Mouse (Mus musculus): ENCODE data around the gene Mapk1ip1. TPM values are rescaled to one million over a fixed set of nuclear protein-coding genes. Genes with fewer than 3 reads are reported as not detected.
A peak's percentile ranks its signal among the peaks of the same experiment; 100 is the strongest.

The Mapk1ip1 gene
- polyA plus RNA-seq, 1 experiment from 2014 or later: 47.8 TPM

DNA sequence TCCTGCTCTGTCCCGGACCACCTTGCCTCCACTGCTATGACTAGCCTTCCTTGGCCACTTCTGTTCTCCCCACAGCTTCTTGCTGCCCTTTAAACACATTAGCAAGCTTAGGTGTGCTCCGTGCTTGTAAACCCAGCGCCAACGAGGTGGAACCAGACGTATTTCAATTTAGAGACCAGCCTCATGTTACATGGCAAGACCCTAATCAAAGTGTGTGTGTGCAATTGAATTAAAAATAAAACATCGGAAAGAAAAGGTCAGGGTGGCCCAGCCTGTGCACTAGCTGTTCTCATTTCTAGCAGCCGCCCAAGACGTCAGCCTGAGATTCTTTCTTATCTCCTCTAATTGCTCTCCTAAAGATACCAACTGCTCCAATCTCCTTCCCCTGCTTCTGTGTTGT, 962 bp downstream of the Mapk1ip1 start:
- Histone ChIP-seq H3K4me1 (ENCODE audit: control insufficient read depth, insufficient read depth, low read length) (peaks cover 39% of the 10 kb centered on the region), H3K4me2 (ENCODE audit: low read depth, low read length) (peak overlapping the region; percentile 63), H3K27ac (ENCODE audit: low read depth, low read length) (no peak overlapping the region), H3K36me3 (ENCODE audit: control insufficient read depth, insufficient read depth, low read length) (no peaks in the 10 kb centered on the region), H3K4me3 (ENCODE audit: low read depth, low read length) (peak overlapping the region; percentile 95), H3K9ac (replicated peaks; ENCODE audit: low read depth, low read length) (peak overlapping the region; percentile 98; the same call in 1 of the 2 replicates), H3K27me3 (ENCODE audit: control insufficient read depth, insufficient read depth, low read length) (no peaks in the 10 kb centered on the region), H3K9me3 (ENCODE audit: control insufficient read depth, low read length) (no peaks in the 10 kb centered on the region)
- WGBS: 41% methylated on average over 8 of the region's 8 CpGs
- no peak for ATAC-seq (ENCODE audit: low read depth)

DNA sequence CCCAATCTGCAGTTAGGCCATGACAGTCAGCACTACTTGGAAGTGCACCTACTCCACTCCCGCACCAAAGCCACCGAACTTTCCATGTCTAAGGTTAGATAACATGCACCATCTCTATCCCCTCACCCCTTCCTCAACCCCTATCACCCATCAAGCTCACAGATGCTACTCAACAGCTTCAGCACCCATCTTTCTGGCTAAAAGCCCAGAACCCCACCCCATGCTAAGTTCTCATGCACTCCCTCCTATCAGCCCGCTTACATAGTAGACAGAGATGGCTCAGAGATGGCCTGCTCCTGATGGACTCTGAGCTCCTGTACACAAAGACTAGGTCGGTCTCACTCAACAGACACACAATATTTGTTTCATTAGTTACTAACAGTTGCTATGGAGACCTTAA, 2.7 kb downstream of the Mapk1ip1 start:
- Histone ChIP-seq H3K9me3 (ENCODE audit: control insufficient read depth, low read length) (no peaks in the 10 kb centered on the region), H3K27me3 (ENCODE audit: control insufficient read depth, insufficient read depth, low read length) (no peaks in the 10 kb centered on the region), H3K36me3 (ENCODE audit: control insufficient read depth, insufficient read depth, low read length) (no peaks in the 10 kb centered on the region), H3K4me1 (ENCODE audit: control insufficient read depth, insufficient read depth, low read length) (peaks cover 38% of the 10 kb centered on the region), H3K27ac (ENCODE audit: low read depth, low read length) (no peak overlapping the region), H3K9ac (replicated peaks; ENCODE audit: low read depth, low read length) (no peak overlapping the region), H3K4me3 (ENCODE audit: low read depth, low read length) (no peak overlapping the region), H3K4me2 (ENCODE audit: low read depth, low read length) (peak overlapping the region; percentile 17)
- ATAC-seq (ENCODE audit: low read depth): no peak
- 88% methylated on average over 4 of the region's 4 CpGs for WGBS

DNA sequence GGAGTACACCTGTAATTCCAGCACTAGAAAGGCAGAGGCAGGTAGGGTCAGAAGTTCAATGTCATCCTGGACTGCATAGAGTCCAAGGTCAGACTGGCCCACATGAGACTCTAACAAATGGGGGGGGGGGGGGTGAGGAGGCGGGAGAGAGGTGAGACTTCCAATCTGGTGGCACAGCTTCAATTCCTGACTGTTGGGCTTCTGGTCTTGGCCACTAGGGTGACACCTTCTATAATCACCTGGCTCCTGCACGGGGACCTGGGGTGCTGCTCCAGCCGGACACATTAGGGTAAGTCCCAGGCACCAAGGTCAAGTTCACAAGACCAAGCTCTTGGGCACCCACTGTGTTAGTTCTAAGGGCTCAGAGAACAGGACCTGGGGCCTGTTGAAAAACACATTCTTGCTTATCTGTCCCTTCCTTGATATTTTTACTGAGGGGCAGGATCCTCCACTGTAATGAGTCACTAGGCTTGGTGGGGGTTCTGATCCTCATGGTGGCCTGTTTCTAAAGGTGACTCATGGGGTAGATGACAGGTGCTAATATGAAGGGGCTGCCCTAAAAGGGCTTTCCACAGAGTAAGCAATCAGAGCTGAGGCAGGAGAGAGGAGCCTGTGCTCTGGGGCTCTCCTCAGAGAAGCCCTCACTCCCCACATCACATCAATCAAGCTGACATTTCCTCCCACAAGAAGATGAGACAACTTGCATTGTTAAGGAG, 4.5 kb downstream of the Mapk1ip1 start:
- Histone ChIP-seq H3K9me3 (ENCODE audit: control insufficient read depth, low read length) (no peaks in the 10 kb centered on the region), H3K9ac (replicated peaks; ENCODE audit: low read depth, low read length) (no peak overlapping the region), H3K4me2 (ENCODE audit: low read depth, low read length) (no peak overlapping the region), H3K27me3 (ENCODE audit: control insufficient read depth, insufficient read depth, low read length) (no peaks in the 10 kb centered on the region), H3K4me3 (ENCODE audit: low read depth, low read length) (no peak overlapping the region), H3K36me3 (ENCODE audit: control insufficient read depth, insufficient read depth, low read length) (no peaks in the 10 kb centered on the region), H3K4me1 (ENCODE audit: control insufficient read depth, insufficient read depth, low read length) (peaks cover 26% of the 10 kb centered on the region), H3K27ac (ENCODE audit: low read depth, low read length) (peak overlapping the region; percentile 1; the same call in 1 of the 2 replicates)
- whole genome bisulfite sequencing: 62% methylated on average over 3 of the region's 3 CpGs
- no peak for ATAC-seq (ENCODE audit: low read depth)

- peaks cover 26% of the 10 kb centered on the region for H3K4me1 ChIP-seq (ENCODE audit: control insufficient read depth, insufficient read depth, low read length)
- 25% methylated on average over 4 of the region's 4 CpGs for WGBS
- no peaks in the 10 kb centered on the region for H3K9me3 ChIP-seq (ENCODE audit: control insufficient read depth, low read length)
- H3K4me2 ChIP-seq (ENCODE audit: low read depth, low read length): no peak overlapping the region
- no peak overlapping the region for H3K27ac ChIP-seq (ENCODE audit: low read depth, low read length)
- ATAC-seq (ENCODE audit: low read depth): peak; percentile 28; the same call in 1 of the 2 replicates
- no peaks in the 10 kb centered on the region for H3K27me3 ChIP-seq (ENCODE audit: control insufficient read depth, insufficient read depth, low read length)
- no peak overlapping the region for H3K9ac ChIP-seq (replicated peaks; ENCODE audit: low read depth, low read length)
- no peak overlapping the region for H3K4me3 ChIP-seq (ENCODE audit: low read depth, low read length)
- peaks cover 4% of the 10 kb centered on the region; the same call in 1 of the 2 replicates for H3K36me3 ChIP-seq (ENCODE audit: control insufficient read depth, insufficient read depth, low read length)
These were observed 5.5 kb downstream of the Mapk1ip1 start for GRCm38 (mm10) chr7:138840594-138841021.

DNA sequence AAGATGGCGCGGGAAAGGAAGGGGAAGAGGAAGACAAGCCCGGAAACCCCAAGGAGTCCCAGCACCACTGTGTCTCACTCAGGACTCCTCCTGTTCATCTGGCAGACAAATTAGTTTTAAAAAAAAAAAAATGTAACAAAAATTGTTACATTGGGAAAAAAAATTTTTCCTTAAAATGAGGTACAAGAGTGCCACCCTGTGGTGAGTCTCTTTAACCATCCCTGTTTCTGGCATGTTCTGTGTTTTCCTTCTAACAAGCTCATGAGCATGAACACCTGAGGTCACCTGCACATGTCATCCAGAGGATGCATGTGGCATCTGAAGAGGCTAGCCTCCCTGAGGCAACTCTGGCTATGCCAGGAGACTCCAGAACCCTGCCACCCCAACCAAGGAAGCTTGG, 11.0 kb downstream of the Mapk1ip1 start:
- ATAC-seq (ENCODE audit: low read depth): no peak
- H3K4me2 ChIP-seq (ENCODE audit: low read depth, low read length): no peak overlapping the region
- no peak overlapping the region for H3K4me3 ChIP-seq (ENCODE audit: low read depth, low read length)
- no peaks in the 10 kb centered on the region for H3K9me3 ChIP-seq (ENCODE audit: control insufficient read depth, low read length)
- H3K4me1 ChIP-seq (ENCODE audit: control insufficient read depth, insufficient read depth, low read length): no peaks in the 10 kb centered on the region
- no peak overlapping the region for H3K9ac ChIP-seq (replicated peaks; ENCODE audit: low read depth, low read length)
- H3K27me3 ChIP-seq (ENCODE audit: control insufficient read depth, insufficient read depth, low read length): no peaks in the 10 kb centered on the region
- H3K36me3 ChIP-seq (ENCODE audit: control insufficient read depth, insufficient read depth, low read length): peaks cover 4% of the 10 kb centered on the region; the same call in 1 of the 2 replicates
- no peak overlapping the region for H3K27ac ChIP-seq (ENCODE audit: low read depth, low read length)
- 97% methylated on average over 3 of the region's 3 CpGs for WGBS

DNA sequence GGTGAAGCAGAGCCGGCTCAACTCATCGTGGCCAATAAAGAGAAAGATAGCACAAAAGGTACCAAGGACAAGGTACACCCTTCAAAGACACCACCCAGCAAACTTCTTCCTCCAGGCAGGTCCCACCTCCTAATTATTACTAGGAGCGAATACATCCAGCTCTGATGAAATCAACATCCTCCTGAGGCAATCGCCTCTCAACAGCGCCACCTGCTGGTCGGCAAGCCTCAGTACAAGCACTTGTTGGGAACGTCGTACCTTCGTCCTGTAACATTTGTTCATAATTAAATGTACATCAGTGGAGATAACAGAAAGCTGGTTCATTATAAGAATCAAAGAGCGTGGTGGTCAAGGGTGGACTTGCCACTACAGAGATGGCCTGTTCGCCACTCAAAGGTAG, 18.3 kb downstream of the Mapk1ip1 start:
- no peaks in the 10 kb centered on the region for H3K36me3 ChIP-seq (ENCODE audit: control insufficient read depth, insufficient read depth, low read length)
- H3K9me3 ChIP-seq (ENCODE audit: control insufficient read depth, low read length): no peaks in the 10 kb centered on the region
- no peak overlapping the region for H3K9ac ChIP-seq (replicated peaks; ENCODE audit: low read depth, low read length)
- no peaks in the 10 kb centered on the region for H3K4me1 ChIP-seq (ENCODE audit: control insufficient read depth, insufficient read depth, low read length)
- no peaks in the 10 kb centered on the region for H3K27me3 ChIP-seq (ENCODE audit: control insufficient read depth, insufficient read depth, low read length)
- ATAC-seq (ENCODE audit: low read depth): no peak
- no peak overlapping the region for H3K4me2 ChIP-seq (ENCODE audit: low read depth, low read length)
- H3K27ac ChIP-seq (ENCODE audit: low read depth, low read length): no peak overlapping the region
- no peak overlapping the region for H3K4me3 ChIP-seq (ENCODE audit: low read depth, low read length)
- WGBS: 16% methylated on average over 11 of the region's 11 CpGs

GRCm38 (mm10) chr7:138824995-138825756, 20.9 kb downstream of the Mapk1ip1 start:
- Histone ChIP-seq H3K36me3 (ENCODE audit: control insufficient read depth, insufficient read depth, low read length) (no peaks in the 10 kb centered on the region), H3K4me1 (ENCODE audit: control insufficient read depth, insufficient read depth, low read length) (no peaks in the 10 kb centered on the region), H3K27me3 (ENCODE audit: control insufficient read depth, insufficient read depth, low read length) (no peaks in the 10 kb centered on the region), H3K9ac (replicated peaks; ENCODE audit: low read depth, low read length) (no peak overlapping the region), H3K9me3 (ENCODE audit: control insufficient read depth, low read length) (no peaks in the 10 kb centered on the region), H3K27ac (ENCODE audit: low read depth, low read length) (no peak overlapping the region), H3K4me2 (ENCODE audit: low read depth, low read length) (no peak overlapping the region), H3K4me3 (ENCODE audit: low read depth, low read length) (no peak overlapping the region)
- 88% methylated on average over 19 of the region's 19 CpGs for WGBS
- ATAC-seq (ENCODE audit: low read depth): no peak

- H3K9me3 ChIP-seq (ENCODE audit: control insufficient read depth, low read length): no peaks in the 10 kb centered on the region
- H3K4me3 ChIP-seq (ENCODE audit: low read depth, low read length): no peak overlapping the region
- no peaks in the 10 kb centered on the region for H3K36me3 ChIP-seq (ENCODE audit: control insufficient read depth, insufficient read depth, low read length)
- no peaks in the 10 kb centered on the region for H3K4me1 ChIP-seq (ENCODE audit: control insufficient read depth, insufficient read depth, low read length)
- ATAC-seq (ENCODE audit: low read depth): no peak
- 89% methylated on average over 6 of the region's 6 CpGs for WGBS
- no peak overlapping the region for H3K4me2 ChIP-seq (ENCODE audit: low read depth, low read length)
- H3K9ac ChIP-seq (replicated peaks; ENCODE audit: low read depth, low read length): no peak overlapping the region
- H3K27me3 ChIP-seq (ENCODE audit: control insufficient read depth, insufficient read depth, low read length): no peaks in the 10 kb centered on the region
- no peak overlapping the region for H3K27ac ChIP-seq (ENCODE audit: low read depth, low read length)
These were observed 21.6 kb downstream of the Mapk1ip1 start for GRCm38 (mm10) chr7:138824423-138824822.

- ATAC-seq (ENCODE audit: low read depth): no peak
These were observed 27.8 kb downstream of the Mapk1ip1 start for GRCm38 (mm10) chr7:138818314-138818713.

More at GRCm38 (mm10) chr7:138818314-138818713, 27.8 kb downstream of the Mapk1ip1 start:
- H3K4me1 ChIP-seq (ENCODE audit: control insufficient read depth, insufficient read depth, low read length): 0 out of 2 replicates have a peak, but pooled peaks cover under 1% of the 10 kb centered on the region
- no peaks in the 10 kb centered on the region for H3K27me3 ChIP-seq (ENCODE audit: control insufficient read depth, insufficient read depth, low read length)
- H3K4me2 ChIP-seq (ENCODE audit: low read depth, low read length): no peak overlapping the region
- H3K4me3 ChIP-seq (ENCODE audit: low read depth, low read length): no peak overlapping the region
- 55% methylated on average over 4 of the region's 4 CpGs for WGBS
- no peak overlapping the region for H3K9ac ChIP-seq (replicated peaks; ENCODE audit: low read depth, low read length)
- no peaks in the 10 kb centered on the region for H3K9me3 ChIP-seq (ENCODE audit: control insufficient read depth, low read length)
- H3K27ac ChIP-seq (ENCODE audit: low read depth, low read length): no peak overlapping the region
- H3K36me3 ChIP-seq (ENCODE audit: control insufficient read depth, insufficient read depth, low read length): no peaks in the 10 kb centered on the region
